In the genomic region with DNA sequence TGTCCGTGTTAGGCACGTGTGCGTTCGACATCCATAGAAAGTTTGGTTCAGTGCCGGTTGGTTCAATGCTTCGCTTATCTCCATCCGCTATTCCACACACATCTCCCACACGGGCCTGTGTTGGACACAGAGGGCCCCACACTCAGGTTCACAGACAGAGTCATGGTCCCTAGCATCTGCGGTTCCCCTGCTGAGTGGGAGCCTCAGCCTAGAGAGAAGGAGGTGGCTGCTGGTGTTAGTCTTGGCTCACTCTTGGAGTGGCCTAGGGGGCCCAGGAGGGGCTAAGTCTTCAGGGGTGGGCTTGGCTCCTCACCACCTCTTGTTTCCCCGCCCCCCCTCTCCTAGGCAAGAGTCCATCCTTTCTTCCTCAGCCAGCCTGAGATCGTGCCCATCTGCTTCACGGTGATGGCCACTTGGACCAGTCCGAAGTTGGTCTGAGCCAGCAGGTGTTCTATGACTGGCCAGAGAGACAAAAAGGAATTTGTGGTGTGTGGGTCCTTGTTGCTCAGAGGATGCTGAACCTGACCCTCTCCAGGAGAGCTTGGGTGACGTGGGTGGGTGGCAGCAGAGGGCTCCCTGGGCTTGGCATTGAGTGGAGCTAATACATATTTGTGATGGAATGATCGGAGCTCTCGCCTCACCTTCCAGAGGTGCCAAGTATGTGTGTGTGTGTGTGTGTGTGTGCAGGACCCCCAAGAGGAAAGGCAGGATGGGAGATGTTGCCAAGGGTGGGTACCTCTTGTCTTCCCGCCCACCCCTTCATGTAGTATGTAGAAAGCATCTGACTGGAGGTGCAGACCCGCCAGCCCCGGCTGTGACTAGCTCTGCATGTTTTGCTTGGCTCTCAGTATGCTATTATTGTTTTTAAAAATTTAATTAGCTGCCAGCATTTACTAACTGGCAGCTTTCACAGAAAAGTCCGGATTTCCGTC, we compare ENCODE assay signal across 8 mouse cellular contexts. TPM values are rescaled to one million over a fixed set of nuclear protein-coding genes. Genes with fewer than 3 reads are reported as not detected.
A peak's percentile ranks its signal among the peaks of the same experiment; 100 is the strongest.
DNase-seq lines count a peak whose midpoint lies in the region; ATAC-seq and TF ChIP-seq lines count a peak whose summit lies in the region.

No protein-coding gene starts in this region.

- no peaks in the 10 kb centered on the region for H3K9me3 ChIP-seq in neural tube, embryonic 11.5 days (ENCODE audit: control insufficient read depth, low read length)
- no peaks in the 10 kb centered on the region for H3K9me3 ChIP-seq in forebrain, embryonic 15.5 days
- H3K9me3 ChIP-seq in limb, embryonic 14.5 days (ENCODE audit: control insufficient read depth, low read length): no peaks in the 10 kb centered on the region
- no peaks in the 10 kb centered on the region for H3K9me3 ChIP-seq in stomach, embryonic 16.5 days (replicated peaks; ENCODE audit: control insufficient read depth, low read length)

- H3K4me2 ChIP-seq in neural tube, embryonic 11.5 days (ENCODE audit: low read depth): peak overlapping the region; percentile 49
- H3K4me2 ChIP-seq in forebrain, embryonic 15.5 days (replicated peaks): peak overlapping the region; percentile 62
- H3K4me2 ChIP-seq in limb, embryonic 14.5 days (replicated peaks; ENCODE audit: low read depth, low read length, severe bottlenecking): peak overlapping the region; percentile 81
- peak overlapping the region; percentile 63 for H3K4me2 ChIP-seq in stomach, embryonic 16.5 days (ENCODE audit: low read depth, low read length)

- H3K4me3 ChIP-seq in neural tube, embryonic 11.5 days (ENCODE audit: low read depth, low read length): peak overlapping the region; percentile 27; the same call in 1 of the 2 replicates
- H3K4me3 ChIP-seq in forebrain, embryonic 15.5 days: peak overlapping the region; percentile 36
- peak overlapping the region; percentile 59 for H3K4me3 ChIP-seq in limb, embryonic 14.5 days (replicated peaks; ENCODE audit: low read length)
- H3K4me3 ChIP-seq in stomach, embryonic 16.5 days (replicated peaks; ENCODE audit: low read length): peak overlapping the region; percentile 41

- ATAC-seq in neural tube, embryonic 11.5 days (ENCODE audit: insufficient read depth, low FRiP score, low TSS enrichment): no peak
- peak; percentile 28; the same call in 1 of the 2 replicates for ATAC-seq in forebrain, embryonic 15.5 days (replicated peaks)
- peak; percentile 29 for ATAC-seq in limb, embryonic 14.5 days (ENCODE audit: low FRiP score, low read depth)
- ATAC-seq in stomach, embryonic 16.5 days (ENCODE audit: insufficient read depth, low FRiP score): no peak

- no peaks in the 10 kb centered on the region for H3K27me3 ChIP-seq in neural tube, embryonic 11.5 days (ENCODE audit: control insufficient read depth, insufficient read depth, low read length)
- no peaks in the 10 kb centered on the region for H3K27me3 ChIP-seq in forebrain, embryonic 15.5 days
- H3K27me3 ChIP-seq in limb, embryonic 14.5 days (ENCODE audit: control insufficient read depth, insufficient read depth, low read length): no peaks in the 10 kb centered on the region
- 0 out of 2 replicates have a peak, but pooled peaks cover 5% of the 10 kb centered on the region for H3K27me3 ChIP-seq in stomach, embryonic 16.5 days (ENCODE audit: control insufficient read depth, insufficient read depth, low read length)

- H3K4me1 ChIP-seq in neural tube, embryonic 11.5 days (ENCODE audit: control insufficient read depth, insufficient read depth, low read length): peaks cover 13% of the 10 kb centered on the region; the same call in 1 of the 2 replicates
- H3K4me1 ChIP-seq in forebrain, embryonic 15.5 days: peaks cover 18% of the 10 kb centered on the region
- peaks cover 54% of the 10 kb centered on the region for H3K4me1 ChIP-seq in limb, embryonic 14.5 days (ENCODE audit: control insufficient read depth, insufficient read depth, low read length)
- peaks cover 8% of the 10 kb centered on the region for H3K4me1 ChIP-seq in stomach, embryonic 16.5 days (ENCODE audit: control insufficient read depth, insufficient read depth, low read length)

- peak overlapping the region; percentile 48 for H3K9ac ChIP-seq in neural tube, embryonic 11.5 days (ENCODE audit: low read length)
- no peak overlapping the region for H3K9ac ChIP-seq in forebrain, embryonic 15.5 days (replicated peaks)
- H3K9ac ChIP-seq in limb, embryonic 14.5 days (ENCODE audit: low read depth, low read length, severe bottlenecking): peak overlapping the region; percentile 68
- H3K9ac ChIP-seq in stomach, embryonic 16.5 days (ENCODE audit: low read length): peak overlapping the region; percentile 66; the same call in 1 of the 2 replicates

- TF ChIP-seq POLR2A in limb, embryonic 14.5 days (IDR thresholded peaks at IDR 0.05; ENCODE audit: borderline replicate concordance, extremely low read depth, insufficient read depth, insufficient read length): no peak

- WGBS in neural tube, embryonic 11.5 days: 67% methylated on average over 21 of the region's 21 CpGs
- 53% methylated on average over 21 of the region's 21 CpGs for WGBS in forebrain, embryonic 15.5 days
- 41% methylated on average over 21 of the region's 21 CpGs for WGBS in limb, embryonic 14.5 days
- WGBS in stomach, embryonic 16.5 days: 57% methylated on average over 21 of the region's 21 CpGs

- no peak overlapping the region for H3K27ac ChIP-seq in neural tube, embryonic 11.5 days (ENCODE audit: low read depth, low read length)
- no peak overlapping the region for H3K27ac ChIP-seq in forebrain, embryonic 15.5 days (replicated peaks)
- H3K27ac ChIP-seq in limb, embryonic 14.5 days (replicated peaks; ENCODE audit: low read depth, low read length): peak overlapping the region; percentile 73
- H3K27ac ChIP-seq in stomach, embryonic 16.5 days (ENCODE audit: low read length): no peak overlapping the region

- no peaks in the 10 kb centered on the region for H3K36me3 ChIP-seq in neural tube, embryonic 11.5 days (ENCODE audit: control insufficient read depth, insufficient read depth, low read length)
- H3K36me3 ChIP-seq in forebrain, embryonic 15.5 days: no peaks in the 10 kb centered on the region
- 0 out of 2 replicates have a peak, but pooled peaks cover 3% of the 10 kb centered on the region for H3K36me3 ChIP-seq in limb, embryonic 14.5 days (ENCODE audit: control insufficient read depth, insufficient read depth, low read length)
- H3K36me3 ChIP-seq in stomach, embryonic 16.5 days (ENCODE audit: control insufficient read depth, insufficient read depth, low read length): no peaks in the 10 kb centered on the region

- DNase-seq in neural tube, embryonic 11.5 days (ENCODE audit: low spot score): no peak
- DNase-seq in neural tube, embryonic 10.5 days (ENCODE audit: extremely low spot score, low spot score): no peak
- no peak for DNase-seq in limb, embryonic 14.5 days (ENCODE audit: low spot score)
- no peak for DNase-seq in gastrocnemius, postnatal 10 days
- DNase-seq in ovary, postnatal 10 days (ENCODE audit: low spot score): no peak
- no peak for DNase-seq in frontal cortex, adult 2 months (ENCODE audit: extremely low spot score in 1 of 2, low spot score in 1 of 2)

RNA-seq across cellular contexts. Expression of gene Fbln2, which starts 1.3 kb away (rescaled TPM):
- polyA plus RNA-seq in neural tube, embryonic 11.5 days (2014; fragmentation: Nextera tagmentation; extraction: Ambion mirVana): 28.4 and 28.8 TPM in 2 replicates
- 10.0 and 11.1 TPM in 2 replicates for polyA plus RNA-seq in forebrain, embryonic 15.5 days (2015; fragmentation: Nextera tagmentation; extraction: Ambion mirVana)
- 294 and 404 TPM in 2 replicates for polyA plus RNA-seq in limb, embryonic 14.5 days (2012; rRNA removed)
- polyA plus RNA-seq in limb, embryonic 14.5 days (2014; fragmentation: Nextera tagmentation; extraction: Ambion mirVana): 219 and 254 TPM in 2 replicates
- polyA plus RNA-seq in stomach, embryonic 16.5 days (2015; fragmentation: Nextera tagmentation; extraction: Ambion mirVana): 63.0 TPM in 2 replicates
- 10 to 100 TPM; 63.3 to 73.2 TPM for total RNA-seq in gastrocnemius, postnatal 10 days (2021)
- polyA plus RNA-seq in frontal cortex, adult 2 months (2012; rRNA removed): 25.3 and 25.6 TPM in 2 replicates

RNA-seq across cellular contexts. Expression of gene Hdac11, which starts 57.1 kb away (rescaled TPM):
- 13.4 and 15.0 TPM in 2 replicates for polyA plus RNA-seq in neural tube, embryonic 11.5 days (2014; fragmentation: Nextera tagmentation; extraction: Ambion mirVana)
- polyA plus RNA-seq in forebrain, embryonic 15.5 days (2015; fragmentation: Nextera tagmentation; extraction: Ambion mirVana): 21.1 and 24.1 TPM in 2 replicates
- 43.9 and 46.0 TPM in 2 replicates for polyA plus RNA-seq in limb, embryonic 14.5 days (2012; rRNA removed)
- polyA plus RNA-seq in limb, embryonic 14.5 days (2014; fragmentation: Nextera tagmentation; extraction: Ambion mirVana): 18.1 and 18.5 TPM in 2 replicates
- polyA plus RNA-seq in stomach, embryonic 16.5 days (2015; fragmentation: Nextera tagmentation; extraction: Ambion mirVana): 8.3 and 12.3 TPM in 2 replicates
- total RNA-seq in gastrocnemius, postnatal 10 days (2021): 10 to 100 TPM; 14.1 to 17.2 TPM
- polyA plus RNA-seq in frontal cortex, adult 2 months (2012; rRNA removed): 167 and 189 TPM in 2 replicates

Comparison
In these comparisons a context has a peak if more than half of its experiments do, and no peak if none do; other contexts are left out.
1. ATAC-seq: peak in forebrain, embryonic 15.5 days (single experiment) and limb, embryonic 14.5 days (single experiment); none in neural tube, embryonic 11.5 days (single experiment) and stomach, embryonic 16.5 days (single experiment).
2. Peak in every context shown above with its lines, with median percentiles within 50 percentile points of each other: H3K4me2 ChIP-seq and H3K4me3 ChIP-seq.